Mouse (Mus musculus): ENCODE results near the gene Pde2a. TPM values are rescaled to one million over a fixed set of nuclear protein-coding genes. Genes with fewer than 3 reads are reported as not detected.

The Pde2a gene
- total RNA-seq, 1 experiment from 2014 or later = 169 TPM

Small RNA genes lying within 50 kb of the gene (microRNA-seq; reads per million reads assigned to microRNA genes)
- gene Mir139 = 17,785 to 37,400 reads per million in 2 experiments

Other genes with a start within 250 kb of the Pde2a start
- 23.5 and 26.7 TPM in 2 replicates for gene Atg16l2, start 119.4 kb upstream of the Pde2a start, total RNA-seq (2021)
- gene Stard10, start 104.6 kb upstream of the Pde2a start, total RNA-seq (2021) = 19.8 and 24.9 TPM in 2 replicates
- 26.8 and 40.2 TPM in 2 replicates for gene Arap1, start 73.6 kb upstream of the Pde2a start, total RNA-seq (2021)
- gene Gm45837, start 10.8 kb upstream of the Pde2a start, total RNA-seq (2021) = 4.2 TPM in 1 of 2 replicates, not detected in the other
- not detected in 2 replicates for gene Art2b, start 163.9 kb downstream of the Pde2a start, total RNA-seq (2021)
- 68.3 and 75.5 TPM in 2 replicates for gene Clpb, start 241.9 kb downstream of the Pde2a start, total RNA-seq (2021)